Mouse (Mus musculus) cerebellum, postnatal 14 days (tissue): ENCODE measurements around the gene Orc1.

Experiments
- DNase-seq, 2 experiments: peaks; one replicate each; pipeline ENCODE4 v3.0.0; 2021; ENCODE audit warnings: mixed read lengths in 2 of 2

Gene Orc1

GRCm38 (mm10) chr4:108578840-108579742, at the start of gene Orc1, which contains the start of gene Prpf38a:
TSS of gene Orc1 (plus strand) at chr4:108579423.
TSS of gene Prpf38a (minus strand) at chr4:108579336.
- DNase-seq, result peak; percentile 98 to 99

- no peak for DNase-seq
These were observed 39.5 kb upstream of the Orc1 start for GRCm38 (mm10) chr4:108539701-108540100.

GRCm38 (mm10) chr4:108565026-108565425, 14.2 kb upstream of the Orc1 start:
- peak in 1 of 2 experiments; percentile 13 for DNase-seq

DNA sequence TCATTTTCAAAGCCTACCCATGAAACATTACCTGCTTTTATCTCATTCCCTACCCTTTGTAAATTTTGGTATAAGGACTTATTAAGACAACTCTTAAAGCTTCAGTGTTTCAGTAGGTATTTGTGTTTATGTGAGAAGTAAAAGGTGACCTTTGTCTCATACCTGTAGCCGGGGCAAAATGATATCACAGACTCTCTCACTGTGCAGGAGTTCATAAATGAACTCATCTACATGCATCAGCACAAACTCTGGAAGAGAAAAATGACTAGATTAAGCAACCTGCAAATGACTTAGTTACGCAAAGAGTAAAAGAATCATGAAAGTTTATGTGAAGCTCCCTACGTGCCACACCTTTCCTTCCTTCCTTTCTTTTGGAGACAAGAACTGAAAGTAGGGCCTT, 6.6 kb upstream of the Orc1 start:
- DNase-seq, result no peak

DNA sequence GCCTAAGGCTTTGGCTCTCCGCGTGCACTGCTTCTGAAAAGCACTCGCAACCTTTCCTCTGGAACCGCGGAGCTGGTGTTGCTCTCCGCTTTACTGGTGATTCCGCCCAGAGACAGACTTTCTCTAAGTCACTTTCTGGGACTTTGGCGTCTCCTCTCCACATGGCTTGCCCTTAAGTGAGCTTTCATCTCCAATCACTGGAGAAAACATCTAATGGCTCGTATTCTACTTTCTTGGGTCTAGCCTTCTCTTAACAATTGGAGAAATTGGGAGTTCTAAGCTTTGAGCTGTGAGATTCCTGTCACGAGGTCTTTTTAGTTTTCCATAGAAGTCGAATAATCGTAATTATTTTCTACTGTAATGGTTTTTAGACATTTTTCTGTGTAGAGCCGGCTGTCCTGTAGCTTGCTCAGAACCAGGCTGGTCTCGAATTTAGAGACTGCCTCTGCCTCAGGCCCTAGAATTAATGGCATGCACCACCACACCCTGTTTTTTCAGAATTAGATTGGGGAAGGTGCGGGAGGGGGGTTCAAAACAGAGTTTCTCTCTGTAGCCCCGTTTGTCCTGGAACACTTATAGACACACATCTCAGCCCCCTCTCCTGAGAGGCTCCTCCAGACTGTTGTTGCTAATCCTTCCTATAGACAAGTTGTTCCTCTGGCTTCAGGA, 654 bp downstream of the Orc1 start:
- DNase-seq, result no peak

DNA sequence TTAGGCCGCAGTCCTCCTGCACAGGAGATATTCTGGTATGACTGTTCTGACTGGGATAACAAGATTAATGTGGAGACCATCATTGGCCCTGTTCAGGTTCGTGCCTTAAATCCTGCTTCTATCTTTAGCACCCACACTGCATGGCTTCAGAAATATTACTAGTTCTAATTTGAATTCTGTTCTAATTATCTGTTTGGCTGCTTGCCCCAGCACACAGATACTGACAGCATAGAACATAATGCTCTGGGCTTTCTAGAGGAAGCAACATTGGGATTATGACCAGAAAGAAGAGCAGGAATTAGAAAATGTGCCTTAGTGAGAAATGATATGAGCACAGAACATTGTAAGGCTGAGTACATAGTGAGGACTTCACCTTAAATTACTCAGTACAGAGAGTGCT, 14.2 kb downstream of the Orc1 start:
- no peak for DNase-seq

DNA sequence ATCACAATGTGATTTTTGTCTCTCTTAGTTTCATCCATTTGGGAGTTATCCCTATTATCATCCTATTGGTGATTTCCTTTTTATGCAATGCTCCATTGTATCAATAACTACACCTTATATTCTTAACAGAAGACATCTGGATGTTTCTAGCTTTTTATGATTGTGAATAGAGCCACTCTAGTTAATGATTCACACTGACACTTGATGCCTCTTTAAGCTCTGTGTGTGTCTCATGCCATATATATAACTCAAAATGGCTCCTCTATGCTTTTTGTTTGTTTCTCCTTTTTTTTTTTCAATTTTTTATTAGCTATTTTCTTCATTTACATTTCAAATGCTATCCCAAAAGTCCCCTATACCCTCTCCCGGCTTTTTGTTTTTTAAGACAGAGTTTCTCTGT, 16.6 kb downstream of the Orc1 start:
- DNase-seq, result no peak

- no peak for DNase-seq
These were observed 19.1 kb downstream of the Orc1 start for GRCm38 (mm10) chr4:108598306-108598705.

DNA sequence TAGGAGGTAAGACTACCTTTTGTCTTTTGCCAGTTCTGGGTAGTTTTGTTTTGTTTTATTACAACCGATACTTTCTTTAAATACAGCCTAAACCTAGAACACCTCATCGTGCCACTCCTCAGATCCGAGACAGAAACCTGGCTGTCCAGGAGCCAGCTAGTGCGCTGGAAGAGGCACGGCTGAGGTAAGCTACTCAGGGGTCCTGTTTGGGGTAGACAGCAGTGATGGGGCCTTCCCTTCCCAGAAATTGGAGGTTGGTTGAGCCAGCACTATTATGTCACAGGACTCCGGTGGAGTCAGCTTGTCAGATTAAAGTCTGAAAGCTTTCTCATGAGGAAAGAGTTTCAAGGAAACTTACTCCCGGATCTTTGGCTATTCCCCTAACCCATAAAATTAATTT, 22.6 kb downstream of the Orc1 start:
- DNase-seq, result no peak

DNA sequence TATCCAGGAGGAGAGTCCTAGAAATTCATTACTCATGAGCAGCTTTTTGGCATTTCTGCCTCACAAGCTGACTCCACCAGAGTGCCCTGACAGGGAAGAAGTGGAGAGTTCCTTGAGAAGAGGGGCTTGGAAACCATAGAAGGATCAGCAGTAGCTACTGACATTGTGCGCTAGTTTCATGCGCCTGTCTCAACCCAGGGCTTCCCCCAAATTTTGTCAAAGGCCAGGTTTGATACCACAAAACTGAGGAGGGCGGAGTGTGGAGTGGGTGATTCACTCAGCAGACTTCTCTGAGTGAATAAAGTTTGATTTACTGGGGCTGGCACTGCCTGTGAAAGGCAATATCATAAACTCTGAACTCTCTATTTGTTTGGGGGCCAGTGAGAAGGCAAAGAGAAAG, 29.4 kb downstream of the Orc1 start:
- no peak for DNase-seq

GRCm38 (mm10) chr4:108610935-108611334, 31.7 kb downstream of the Orc1 start:
- DNase-seq, result no peak

DNA sequence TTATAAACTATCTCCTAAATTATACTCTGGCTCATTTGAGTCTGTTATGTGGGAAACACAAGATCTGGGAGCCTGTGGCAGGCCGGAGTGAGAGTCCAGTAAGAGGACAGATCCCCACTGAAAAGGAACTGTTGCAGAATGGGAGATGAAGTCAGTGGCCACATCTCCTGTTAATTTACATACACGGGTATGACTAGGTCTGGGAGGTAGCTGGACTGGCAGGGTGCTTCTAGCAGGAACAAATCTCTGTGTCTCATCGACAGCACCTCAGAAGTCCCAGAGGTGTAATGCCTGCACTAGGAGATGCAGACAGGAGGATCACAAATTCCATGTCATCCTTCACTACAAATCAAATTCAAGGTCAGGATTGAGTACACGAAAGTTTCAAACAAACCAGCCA, 39.4 kb downstream of the Orc1 start:
- no peak for DNase-seq

GRCm38 (mm10) chr4:108619165-108619564, 39.9 kb downstream of the Orc1 start:
- DNase-seq, result peak in 1 of 2 experiments; percentile 36

GRCm38 (mm10) chr4:108619587-108620341, 40.5 kb downstream of the Orc1 start, which contains the start of gene Cc2d1b:
TSS of gene Cc2d1b (plus strand) at chr4:108619940.
- peak; percentile 95 to 96 for DNase-seq

DNA sequence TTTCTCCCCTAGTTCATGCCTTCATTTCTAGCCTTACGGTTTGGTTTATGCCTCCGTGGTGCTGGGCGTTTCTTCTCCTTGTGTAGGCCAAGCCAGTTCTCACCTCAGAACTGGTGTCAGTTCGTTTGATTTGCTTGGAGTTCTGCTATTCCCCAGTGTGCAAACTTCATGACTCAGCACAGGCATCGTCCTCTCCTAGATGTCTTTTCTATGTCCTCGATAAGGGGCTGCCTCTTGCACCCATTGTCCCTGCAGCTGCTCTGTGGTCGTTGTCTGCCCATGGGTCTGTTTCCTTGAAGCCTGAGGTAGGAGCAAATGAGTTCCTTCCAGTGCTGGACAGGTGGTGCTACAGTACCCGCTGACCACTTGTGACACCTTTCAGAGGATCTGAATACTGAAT, 41.3 kb downstream of the Orc1 start:
- DNase-seq, result peak in 1 of 2 experiments; percentile 35

GRCm38 (mm10) chr4:108621504-108621903, 42.3 kb downstream of the Orc1 start:
- peak in 1 of 2 experiments; percentile 43 for DNase-seq

DNA sequence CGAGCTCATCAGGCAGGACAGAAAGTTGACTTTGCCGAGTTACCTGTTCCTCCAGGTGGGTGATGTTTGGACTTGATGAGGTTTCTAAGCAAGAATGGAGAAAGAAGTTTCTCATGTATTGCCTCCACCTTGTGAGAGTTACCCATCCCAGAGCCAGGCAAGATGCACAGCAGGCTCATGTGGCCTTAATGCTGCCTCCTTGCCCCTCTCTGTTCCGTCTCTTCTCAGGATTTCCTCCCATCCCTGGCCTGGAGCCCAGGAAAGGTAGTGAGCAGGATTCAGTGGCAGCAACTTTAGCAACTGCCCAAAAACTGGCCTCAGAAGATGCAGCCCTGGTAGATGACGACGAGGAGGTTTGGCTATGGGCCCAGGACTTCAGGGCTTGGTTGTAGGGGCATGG, 47.8 kb downstream of the Orc1 start:
- no peak for DNase-seq

DNA sequence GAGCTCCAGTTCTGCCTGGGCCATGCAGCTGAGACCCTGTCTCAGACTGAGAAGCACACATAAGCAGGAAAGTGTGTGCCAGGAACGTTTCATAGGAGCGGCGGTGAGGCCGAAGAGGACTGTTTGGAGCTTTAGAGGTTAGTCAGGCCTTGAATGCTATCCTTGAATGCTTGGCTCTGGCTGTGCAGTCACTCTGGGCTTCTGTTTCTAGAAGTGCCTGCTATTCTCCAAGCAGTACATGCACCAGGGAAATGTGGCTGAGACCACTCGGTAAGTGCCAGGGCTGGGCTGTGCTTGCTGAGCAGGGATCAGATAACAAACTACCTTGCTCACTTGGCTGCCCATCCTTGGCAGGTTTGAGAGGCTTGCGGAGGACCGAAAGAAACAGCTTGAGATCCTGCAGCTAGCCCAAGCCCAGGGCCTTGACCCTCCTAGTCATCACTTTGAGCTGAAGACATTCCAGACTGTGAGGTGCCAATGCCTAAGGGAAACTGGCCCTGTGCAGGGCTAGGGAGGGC, 50.2 kb downstream of the Orc1 start:
- no peak for DNase-seq

GRCm38 (mm10) chr4:108630096-108630495, 50.9 kb downstream of the Orc1 start:
- DNase-seq, result no peak

DNA sequence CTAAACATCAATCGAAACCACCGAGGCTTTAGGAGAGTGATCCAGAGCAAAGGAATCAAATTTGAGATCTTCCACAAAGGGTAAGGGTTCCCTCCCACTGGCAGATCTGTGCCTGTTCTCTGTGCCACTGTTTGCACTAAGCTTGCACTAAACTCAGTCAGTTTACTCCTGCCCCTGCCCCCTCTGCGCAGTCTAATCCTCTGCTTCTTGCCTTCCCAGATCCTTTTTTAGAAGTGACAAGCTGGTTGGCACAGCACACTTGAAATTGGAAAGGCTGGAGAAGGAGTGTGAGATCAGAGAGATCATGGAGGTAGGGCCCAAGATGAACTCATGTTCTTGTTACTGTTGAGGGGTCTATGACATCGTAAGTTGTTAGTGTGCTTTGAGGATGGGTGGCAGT, 52.4 kb downstream of the Orc1 start:
- no peak for DNase-seq

GRCm38 (mm10) chr4:108633703-108634102, 54.5 kb downstream of the Orc1 start:
- no peak for DNase-seq

- DNase-seq, result peak; percentile 36 to 54
These were observed 55.5 kb downstream of the Orc1 start for GRCm38 (mm10) chr4:108634696-108635095.

- no peak for DNase-seq
These were observed 55.9 kb downstream of the Orc1 start for GRCm38 (mm10) chr4:108635101-108635500.
